Mouse (Mus musculus): ENCODE measurements around the gene Eif1ax. TPM values are rescaled to one million over a fixed set of nuclear protein-coding genes. Genes with fewer than 3 reads are reported as not detected.
"Not testable (repeated sequence)": the region's sequence is repeated elsewhere in the genome, so short reads cannot be mapped to it uniquely, and the experiment has no call there.

Gene Eif1ax
- 49.5 and 56.7 TPM in 2 replicates for polyA plus RNA-seq (2012; rRNA removed)

DNA sequence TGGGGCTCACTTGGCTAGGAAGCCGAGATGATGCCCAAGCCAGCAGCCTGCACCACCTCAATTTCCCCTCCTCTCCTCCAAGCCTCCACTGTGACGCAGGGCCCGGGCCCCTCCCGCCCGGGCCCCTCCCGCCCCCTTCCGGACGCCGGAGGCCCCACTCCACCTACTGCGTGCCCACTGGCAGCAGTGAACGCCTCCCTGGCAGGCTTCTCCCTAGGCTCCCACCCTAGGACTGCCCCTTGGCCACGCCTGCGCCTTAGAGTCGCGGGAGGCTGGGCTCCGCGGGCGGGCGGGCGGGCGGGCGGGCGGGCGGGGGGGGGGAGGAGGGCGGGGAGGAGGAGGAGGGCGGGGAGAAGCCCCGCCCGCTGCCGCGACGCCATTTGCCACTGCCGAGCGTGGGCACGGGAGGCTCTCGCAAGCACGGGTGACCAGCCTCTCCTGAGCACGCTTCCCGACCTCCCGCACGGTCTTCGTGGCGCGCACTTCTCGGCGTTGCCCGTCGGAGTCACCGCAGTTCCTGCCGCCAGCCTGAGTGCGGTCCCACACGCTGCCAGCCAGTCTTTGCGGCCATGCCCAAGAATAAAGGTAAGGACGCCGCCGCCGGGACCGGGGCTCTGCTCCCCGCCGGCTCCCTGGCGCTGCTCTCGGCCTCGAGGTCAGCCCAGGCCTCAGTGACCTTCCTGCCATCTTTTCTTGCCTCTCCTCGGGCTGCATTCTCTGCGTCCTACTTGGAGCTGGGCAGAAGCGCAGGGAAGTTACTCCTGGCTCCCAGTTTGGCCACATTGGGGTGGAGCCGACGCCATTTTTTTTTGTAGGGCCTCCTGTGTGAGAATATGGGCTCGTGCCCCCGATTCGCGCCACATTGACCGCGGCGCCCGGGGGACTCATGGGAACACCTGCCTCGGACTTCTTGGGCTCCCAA lies at the start of gene Eif1ax:
Eif1ax (plus strand) TSS at position 348 of the 922 bp plus-strand sequence.
- no peak for DNase-seq (ENCODE audit: low read depth)

DNA sequence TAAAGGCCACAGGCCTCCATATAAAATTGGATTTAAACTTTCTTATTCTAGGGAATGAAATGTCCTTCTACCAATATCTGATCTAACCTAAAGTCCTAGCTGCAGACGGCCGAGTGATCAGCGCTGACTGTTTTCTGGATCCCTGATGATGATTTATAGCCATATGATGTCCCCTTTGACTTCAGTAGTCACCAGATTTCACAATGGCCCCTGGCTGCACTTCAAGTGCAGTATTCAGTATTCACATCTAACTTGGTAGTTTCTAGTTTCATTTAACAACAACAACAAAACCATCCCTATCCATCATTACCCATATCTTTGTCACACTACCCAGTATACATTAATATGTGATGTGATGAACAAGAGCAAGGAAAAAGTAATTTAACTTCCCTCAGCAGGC lies 7.5 kb upstream of the Eif1ax start:
- no peak for DNase-seq (ENCODE audit: low read depth)

DNA sequence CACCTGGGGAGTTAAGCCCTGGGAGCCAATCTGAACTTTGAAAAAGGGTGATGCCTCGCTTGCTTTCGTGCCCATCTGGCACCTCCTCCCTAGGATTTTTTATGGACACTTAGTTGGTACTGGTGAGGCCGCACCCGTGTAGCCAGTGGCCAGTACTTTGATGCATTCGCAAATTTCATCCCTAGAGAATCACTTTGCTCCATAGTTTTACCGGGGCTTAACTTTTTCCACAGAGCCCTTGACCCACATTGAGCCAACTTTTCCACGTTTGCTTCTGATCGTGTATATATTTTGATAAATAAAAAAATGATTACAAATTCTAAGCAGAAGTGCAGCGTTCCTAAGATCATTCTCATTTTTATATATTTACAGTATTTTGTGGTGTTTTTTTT lies 771 bp downstream of the Eif1ax start:
- no peak for DNase-seq (ENCODE audit: low read depth)

DNA sequence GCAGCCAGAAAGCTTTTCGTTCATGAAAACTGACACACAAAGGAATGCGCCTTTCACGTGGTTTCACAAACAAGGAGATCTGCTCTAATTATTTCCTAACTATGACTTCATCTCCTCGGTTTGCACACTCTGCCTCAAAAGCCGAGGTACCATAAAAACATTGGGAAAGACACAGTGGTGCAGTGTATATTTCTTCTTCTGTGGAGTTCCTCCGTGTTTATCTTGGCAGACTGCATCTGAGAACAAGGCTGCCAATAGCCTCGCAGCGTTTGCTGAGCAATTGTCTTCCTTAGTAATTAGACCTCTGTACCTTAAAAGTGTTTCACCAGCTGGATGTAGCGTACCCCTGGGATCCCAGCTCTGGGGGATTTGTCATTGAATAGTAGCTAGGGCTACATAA lies 15.1 kb downstream of the Eif1ax start:
- DNase-seq (ENCODE audit: low read depth) = peak; percentile 51

DNA sequence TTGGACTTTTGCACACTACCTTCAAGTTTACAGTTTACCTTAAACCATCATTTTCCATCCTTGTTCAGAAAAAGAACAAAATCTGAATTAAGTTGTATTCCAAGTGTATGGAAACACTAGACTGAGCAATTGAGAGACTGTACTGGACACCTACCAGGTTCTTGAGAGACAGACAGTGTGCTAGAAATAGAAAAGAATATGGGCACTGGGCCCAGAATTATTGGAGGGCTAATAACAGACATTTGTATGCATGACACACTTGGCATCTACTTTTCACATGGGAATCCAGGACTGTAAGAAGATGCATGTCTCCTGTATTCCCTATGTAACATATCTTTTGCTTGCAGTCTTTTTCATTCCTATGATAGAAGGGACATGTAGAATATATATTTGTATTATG lies 17.0 kb downstream of the Eif1ax start:
- DNase-seq (ENCODE audit: low read depth) = no peak

DNA sequence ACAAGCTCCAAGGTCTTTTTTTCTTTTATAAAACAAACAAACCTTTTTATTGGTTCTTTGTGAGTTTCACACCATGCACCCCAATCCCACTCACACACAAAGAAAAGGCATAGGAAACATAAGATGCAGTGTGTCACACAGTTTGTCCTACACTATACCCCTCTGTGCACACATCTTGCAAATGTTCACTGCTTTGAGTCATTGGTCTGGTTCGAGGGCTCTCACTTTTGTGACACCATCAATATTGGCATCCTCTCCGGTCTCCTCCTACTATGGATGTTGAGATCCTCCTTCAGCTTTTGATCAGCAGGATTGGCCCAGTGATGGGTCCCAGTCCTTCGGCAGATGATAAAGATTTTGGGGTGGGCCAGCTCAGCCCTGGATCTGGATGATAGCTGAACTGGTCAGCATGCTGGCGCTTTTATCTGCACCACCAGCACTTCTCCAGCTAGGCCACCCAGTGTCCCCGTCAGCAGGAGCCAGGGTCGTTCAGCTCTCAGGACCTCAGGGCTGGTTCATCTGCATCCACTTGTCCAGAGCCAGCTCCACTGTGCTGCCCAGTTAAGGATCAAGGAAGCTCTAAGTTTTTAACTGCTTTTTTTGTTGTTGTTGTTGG lies 18.5 kb downstream of the Eif1ax start:
- DNase-seq (ENCODE audit: low read depth) = no peak

DNA sequence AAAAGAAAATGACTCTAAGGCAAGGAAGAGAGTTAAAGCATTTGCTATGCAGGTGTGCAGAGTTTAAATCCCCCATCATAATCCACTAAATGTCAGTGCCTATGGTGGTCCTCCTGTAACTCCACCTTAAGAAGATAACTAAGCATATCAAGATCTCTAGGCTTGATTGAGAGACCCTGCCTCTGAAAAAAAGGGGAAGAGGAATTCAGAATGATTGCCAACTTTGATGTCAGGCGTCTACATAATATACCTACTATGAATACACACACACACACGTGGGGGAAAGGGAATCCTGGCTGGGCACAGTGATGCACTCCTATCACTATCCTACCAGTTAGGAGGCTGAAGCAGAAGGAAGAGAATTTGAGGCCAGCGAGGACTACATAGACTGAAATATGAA lies 19.3 kb downstream of the Eif1ax start:
- no peak for DNase-seq (ENCODE audit: low read depth)

DNA sequence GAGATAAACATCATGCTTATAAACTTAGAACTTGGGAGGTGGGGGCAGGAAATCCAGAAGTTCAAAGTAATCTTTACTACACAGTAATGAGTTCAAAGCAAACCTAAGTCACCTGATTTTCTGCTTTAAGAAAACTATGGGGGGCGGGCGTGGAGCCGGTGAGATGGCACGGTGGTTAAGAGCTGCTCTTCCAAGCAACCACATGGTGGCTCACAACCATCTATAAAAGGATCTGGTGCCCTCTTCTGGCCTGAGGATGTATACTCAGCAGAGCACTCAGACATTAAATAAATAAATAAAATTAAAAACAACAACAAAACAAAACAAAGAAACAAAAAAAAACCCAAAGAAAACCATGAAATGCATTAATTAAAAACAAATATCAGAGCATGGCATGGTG lies 37.3 kb downstream of the Eif1ax start:
- no peak for DNase-seq (ENCODE audit: low read depth)

DNA sequence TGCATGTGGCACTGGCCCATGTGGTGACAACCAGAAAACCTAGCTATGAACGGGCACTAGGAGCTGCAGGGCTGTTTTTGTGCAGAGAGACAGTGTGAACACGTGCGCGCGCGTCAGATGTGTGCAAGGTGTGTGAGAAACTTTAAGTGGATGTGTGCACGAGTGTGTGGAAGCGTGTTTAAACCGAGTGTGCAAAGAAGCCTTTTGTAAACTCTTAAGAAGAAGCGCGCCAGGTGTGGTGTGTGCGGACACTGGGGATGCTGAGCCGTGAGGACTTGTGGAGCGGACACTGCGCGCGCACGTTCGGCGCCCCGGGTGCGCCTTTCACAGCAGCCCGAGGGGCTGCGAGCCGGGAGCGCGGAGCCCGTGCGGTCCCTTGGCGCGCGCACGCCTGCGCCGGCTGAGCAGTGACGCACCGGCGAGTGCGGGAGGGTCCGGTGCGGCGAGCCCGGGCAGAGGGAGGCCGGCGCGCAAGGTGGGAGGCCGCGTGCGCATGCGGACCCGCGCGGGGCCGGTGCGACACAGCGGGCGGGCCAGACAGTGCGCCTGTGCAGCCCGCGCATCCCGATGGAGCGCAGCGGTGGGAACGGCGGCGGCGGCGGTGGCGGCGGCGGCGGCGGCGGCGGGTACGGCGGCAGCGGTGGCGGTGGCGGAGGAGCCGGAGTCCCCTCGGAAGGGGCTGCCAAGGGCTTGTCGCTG lies 42.3 kb downstream of the Eif1ax start, which contains the start of gene Map7d2:
Map7d2 (plus strand) TSS at position 443 of the 699 bp plus-strand sequence.
- no peak for DNase-seq (ENCODE audit: low read depth)

DNA sequence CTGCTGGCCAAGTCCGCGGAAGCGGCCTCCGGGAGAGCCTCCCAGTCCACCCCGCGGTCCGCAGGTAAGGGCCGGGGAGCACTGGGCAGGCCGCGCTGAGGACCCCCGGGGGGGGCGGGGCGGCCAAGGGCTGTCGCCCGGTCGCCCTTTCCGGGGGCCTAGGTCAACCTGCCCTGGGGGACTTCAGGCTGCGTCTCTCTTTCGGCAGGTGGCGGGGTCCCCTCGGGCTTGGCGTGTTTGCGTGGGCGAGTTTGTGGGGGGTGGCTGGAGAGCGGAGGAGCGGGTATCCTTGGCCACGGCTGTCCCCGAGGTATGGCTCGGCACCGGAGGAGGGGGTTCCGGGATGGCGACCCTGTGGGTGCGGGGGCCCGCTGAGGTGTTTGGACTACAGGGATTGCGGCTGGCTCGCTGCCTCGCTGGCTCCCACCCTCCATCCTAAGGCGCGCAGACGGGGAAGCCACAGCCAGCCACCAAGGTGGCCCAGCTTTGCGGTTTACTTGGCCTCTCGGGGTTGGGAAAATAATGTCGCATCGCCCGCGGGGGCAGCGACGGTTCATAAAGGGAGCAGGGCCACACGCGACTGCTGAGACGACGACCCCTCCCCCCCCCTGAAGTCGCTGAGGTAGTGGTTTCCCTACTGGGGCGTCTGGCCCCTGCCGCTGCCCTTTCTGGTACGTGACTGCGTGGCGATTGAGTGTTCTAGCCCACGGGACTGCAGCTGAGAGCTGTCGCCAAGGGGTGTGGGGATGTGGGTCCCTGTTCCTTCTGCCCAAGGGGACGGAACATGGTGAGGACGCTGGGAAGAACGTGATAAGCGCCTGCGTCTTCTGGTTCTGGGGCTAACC lies 43.1 kb downstream of the Eif1ax start:
- DNase-seq (ENCODE audit: low read depth) = no peak

DNA sequence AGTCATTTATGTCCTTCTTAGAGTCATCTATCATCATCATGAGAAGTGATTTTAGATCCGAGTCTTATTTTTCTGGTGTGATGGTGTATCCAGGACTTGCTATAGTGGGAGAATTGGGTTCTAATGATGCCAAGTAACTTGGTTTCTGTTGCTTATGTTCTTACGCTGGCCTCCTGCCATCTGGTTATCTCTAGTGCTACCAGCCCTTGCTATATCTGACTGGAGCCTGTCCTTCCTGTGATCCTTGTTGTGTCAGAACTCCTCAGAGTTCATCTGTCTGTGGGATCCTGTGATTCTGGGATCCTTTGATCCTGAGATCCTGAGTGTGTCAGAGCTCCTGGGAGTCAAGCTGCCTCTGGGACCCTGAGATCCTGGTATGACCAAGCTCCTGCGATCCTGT lies 58.5 kb downstream of the Eif1ax start:
- DNase-seq (ENCODE audit: low read depth) = not testable (repeated sequence)

Other genes with a start within 250 kb of the Eif1ax start
- 37.1 and 41.8 TPM in 2 replicates for gene Rps6ka3, start 161.9 kb upstream of the Eif1ax start, polyA plus RNA-seq (2012; rRNA removed)
- 3.1 and 3.4 TPM in 2 replicates for gene Map7d2, start 42.4 kb downstream of the Eif1ax start, polyA plus RNA-seq (2012; rRNA removed)
- gene Bclaf3, start 154.5 kb downstream of the Eif1ax start, polyA plus RNA-seq (2012; rRNA removed) = 2.6 and 3.0 TPM in 2 replicates

Data from gonadal fat pad, adult 2 months (tissue).